Mouse (Mus musculus) stomach, postnatal 0 days (tissue): Measurements from ENCODE around the gene Rad54l.

Source experiments
- CTCF ChIP-seq: IDR thresholded peaks from 2 replicates; pipeline ENCODE4 v1.5.1; 2016; ENCODE audit warnings: antibody characterized with exemption, low read depth, mild to moderate bottlenecking, moderate library complexity
- EP300 ChIP-seq: optimal IDR thresholded peaks from 2 replicates; pipeline ENCODE3; 2016; ENCODE audit warnings: antibody characterized with exemption

GRCm38 (mm10) chr4:116159912-116160311 is 36.4 kb upstream of the Rad54l start:
- TF ChIP-seq EP300, result no peak
- peak; percentile 76 for TF ChIP-seq CTCF
